Mouse (Mus musculus) testis, adult 2 months (tissue): ENCODE measurements around the gene Ehd4.

ENCODE experiments used
- CTCF ChIP-seq: fragments of 200-500 bp; IDR thresholded peaks from 2 replicates; pipeline ENCODE4 v1.5.1; 2012; ENCODE audit warnings: low read depth, mild to moderate bottlenecking, inconsistent platforms, low read length, moderate library complexity; ENCODE audit not compliant: control insufficient read depth, insufficient read depth, insufficient replicate concordance
- POLR2A ChIP-seq: fragments of 200-500 bp; IDR thresholded peaks from 2 replicates; pipeline ENCODE4 v1.6.1; 2012; ENCODE audit warnings: low read depth, mild to moderate bottlenecking, inconsistent platforms, low read length, moderate library complexity; ENCODE audit not compliant: control insufficient read depth

DNA sequence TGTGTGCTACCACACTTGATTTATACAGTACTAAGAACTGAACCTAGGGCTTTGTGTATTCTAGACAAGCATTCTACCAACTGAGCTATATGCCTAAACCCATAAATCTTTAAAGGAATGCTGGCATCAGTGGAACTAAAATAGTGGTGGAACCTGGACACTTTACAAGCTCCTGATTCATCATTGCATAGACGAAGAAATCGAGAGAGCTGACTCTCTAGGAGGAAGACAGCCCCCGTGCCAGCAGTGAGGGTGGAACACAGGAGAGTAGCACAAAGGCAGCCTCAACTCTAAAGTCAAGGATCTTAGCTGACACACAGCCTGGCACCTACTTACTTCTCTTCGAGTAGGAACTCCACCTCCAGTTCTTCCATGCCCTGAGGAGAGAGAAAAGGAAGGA, 33.8 kb upstream of the Ehd4 start:
- no peak for TF ChIP-seq POLR2A
- TF ChIP-seq CTCF: no peak
